Mouse (Mus musculus) cerebellum, postnatal 14 days (tissue): ENCODE measurements around the gene Tnc.
A peak's percentile ranks its signal among the peaks of the same experiment; 100 is the strongest.
"Not testable (repeated sequence)": the region's sequence is repeated elsewhere in the genome, so short reads cannot be mapped to it uniquely, and the experiment has no call there.

Experiments
- DNase-seq, 2 experiments: peaks; one replicate each; pipeline ENCODE4 v3.0.0; 2021; ENCODE audit warnings: mixed read lengths in 2 of 2

Tnc gene

GRCm38 (mm10) chr4:63961858-63962468, 84.9 kb downstream of the Tnc start:
- no peak for DNase-seq

- DNase-seq, result no peak
These were observed 88.2 kb downstream of the Tnc start for GRCm38 (mm10) chr4:63958601-63959000.

GRCm38 (mm10) chr4:63950054-63950453, 96.8 kb downstream of the Tnc start:
- no peak for DNase-seq

- DNase-seq, result not testable (repeated sequence)
These were observed 98.1 kb downstream of the Tnc start for GRCm38 (mm10) chr4:63948688-63949073.

GRCm38 (mm10) chr4:63948066-63948687, 98.6 kb downstream of the Tnc start:
- DNase-seq, result peak; percentile 81

GRCm38 (mm10) chr4:63943813-63944212, 103.0 kb downstream of the Tnc start:
- no peak for DNase-seq

- no peak for DNase-seq
These were observed 103.9 kb downstream of the Tnc start for GRCm38 (mm10) chr4:63942875-63943274.

GRCm38 (mm10) chr4:63941420-63941819, 105.4 kb downstream of the Tnc start:
- DNase-seq, result no peak

- no peak for DNase-seq
These were observed 107.4 kb downstream of the Tnc start for GRCm38 (mm10) chr4:63939428-63939827.

GRCm38 (mm10) chr4:63935960-63936359, 110.9 kb downstream of the Tnc start:
- no peak for DNase-seq

GRCm38 (mm10) chr4:63935314-63935713, 111.5 kb downstream of the Tnc start:
- DNase-seq, result no peak

GRCm38 (mm10) chr4:63930863-63931262, 116.0 kb downstream of the Tnc start:
- DNase-seq, result no peak

- no peak for DNase-seq
These were observed 117.3 kb downstream of the Tnc start for GRCm38 (mm10) chr4:63929490-63929889.

GRCm38 (mm10) chr4:63928192-63928591, 118.6 kb downstream of the Tnc start:
- DNase-seq, result no peak

- no peak for DNase-seq
These were observed 129.6 kb downstream of the Tnc start for GRCm38 (mm10) chr4:63917181-63917580.

GRCm38 (mm10) chr4:63916753-63917152, 130.1 kb downstream of the Tnc start:
- DNase-seq, result no peak

- no peak for DNase-seq
These were observed 130.5 kb downstream of the Tnc start for GRCm38 (mm10) chr4:63916288-63916687.
